Mouse (Mus musculus): Measurements from ENCODE around the gene Zbtb3. TPM values are rescaled to one million over a fixed set of nuclear protein-coding genes. Genes with fewer than 3 reads are reported as not detected.

Gene Zbtb3
- 0.73 and 1.7 TPM in 2 replicates for total RNA-seq (2014; fragmentation: Nextera tagmentation)
- total RNA-seq (2017), result 2.7 and 3.2 TPM in 2 replicates
- 1.7 and 1.8 TPM in 2 replicates for polyA plus RNA-seq (2012)

- Histone ChIP-seq H3K4me1 (ENCODE audit: insufficient read depth, low read depth, low read length) (peaks cover 53% of the 10 kb centered on the region), H3K27me3 (ENCODE audit: insufficient read depth, low read length) (no peaks in the 10 kb centered on the region), H3K4me3 (ENCODE audit: low read depth, low read length) (peak within 1 kb of the TSS; percentile 74), H3K36me3 (replicated peaks) (peaks cover 41% of the 10 kb centered on the region), H3K9me3 (replicated peaks) (no peaks in the 10 kb centered on the region)
- DNase-seq (ENCODE audit: low spot score) (peak; percentile 88), ATAC-seq (ENCODE audit: extremely low read depth, insufficient number of reproducible peaks, low FRiP score, poor library complexity, severe bottlenecking) (peak; percentile 95)
- TF ChIP-seq POLR2AphosphoS5 (IDR thresholded peaks at IDR 0.05; ENCODE audit: insufficient replicate concordance, low read depth, low read length) (no peak), TAL1 (conservative IDR thresholded peaks at IDR 0.05; ENCODE audit: low read depth, low read length) (no peak)
These were observed at the start of gene Zbtb3 for GRCm38 (mm10) chr19:8802130-8802821. Gene Zbtb3 (plus strand): TSS chr19:8802555.

GRCm38 (mm10) chr19:8755652-8756051, 46.7 kb upstream of the Zbtb3 start:
- Histone ChIP-seq H3K9me3 (replicated peaks) (no peaks in the 10 kb centered on the region), H3K4me1 (ENCODE audit: insufficient read depth, low read depth, low read length) (peaks cover 35% of the 10 kb centered on the region), H3K4me3 (ENCODE audit: low read depth, low read length) (peak overlapping the region; percentile 39; the same call in 1 of the 2 replicates), H3K27me3 (ENCODE audit: insufficient read depth, low read length) (no peaks in the 10 kb centered on the region), H3K36me3 (replicated peaks) (peaks cover 48% of the 10 kb centered on the region)
- ATAC-seq (ENCODE audit: extremely low read depth, insufficient number of reproducible peaks, low FRiP score, poor library complexity, severe bottlenecking), result no peak
- no peak for DNase-seq (ENCODE audit: low spot score)
- TF ChIP-seq GATA2 (IDR thresholded peaks at IDR 0.05; ENCODE audit: borderline replicate concordance, low read depth, low read length) (no peak), CTCF (IDR thresholded peaks at IDR 0.05; ENCODE audit: low read depth, low read length) (no peak), POLR2AphosphoS5 (IDR thresholded peaks at IDR 0.05; ENCODE audit: insufficient replicate concordance, low read depth, low read length) (no peak), TAL1 (conservative IDR thresholded peaks at IDR 0.05; ENCODE audit: low read depth, low read length) (no peak), GATA1 (IDR thresholded peaks at IDR 0.05; ENCODE audit: borderline replicate concordance, low read length) (no peak)

GRCm38 (mm10) chr19:8756635-8757387, 45.5 kb upstream of the Zbtb3 start, which contains the start of gene Nxf1:
Gene Nxf1 (plus strand): TSS chr19:8757073.
- DNase-seq (ENCODE audit: low spot score) (peak; percentile 92), ATAC-seq (ENCODE audit: extremely low read depth, insufficient number of reproducible peaks, low FRiP score, poor library complexity, severe bottlenecking) (peak; percentile 64)
- Histone ChIP-seq H3K36me3 (replicated peaks) (peaks cover 48% of the 10 kb centered on the region), H3K9me3 (replicated peaks) (no peaks in the 10 kb centered on the region), H3K4me1 (ENCODE audit: insufficient read depth, low read depth, low read length) (peaks cover 43% of the 10 kb centered on the region), H3K27me3 (ENCODE audit: insufficient read depth, low read length) (no peaks in the 10 kb centered on the region), H3K4me3 (ENCODE audit: low read depth, low read length) (peak within 1 kb of the TSS; percentile 78)
- TF ChIP-seq GATA2 (IDR thresholded peaks at IDR 0.05; ENCODE audit: borderline replicate concordance, low read depth, low read length) (no peak), POLR2AphosphoS5 (IDR thresholded peaks at IDR 0.05; ENCODE audit: insufficient replicate concordance, low read depth, low read length) (no peak), GATA1 (IDR thresholded peaks at IDR 0.05; ENCODE audit: borderline replicate concordance, low read length) (no peak), TAL1 (conservative IDR thresholded peaks at IDR 0.05; ENCODE audit: low read depth, low read length) (no peak), CTCF (IDR thresholded peaks at IDR 0.05; ENCODE audit: low read depth, low read length) (no peak)

GRCm38 (mm10) chr19:8757471-8757998, 44.8 kb upstream of the Zbtb3 start:
- no peak for DNase-seq (ENCODE audit: low spot score)
- no peak for ATAC-seq (ENCODE audit: extremely low read depth, insufficient number of reproducible peaks, low FRiP score, poor library complexity, severe bottlenecking)

GRCm38 (mm10) chr19:8758899-8759298, 43.5 kb upstream of the Zbtb3 start:
- H3K9me3 ChIP-seq (replicated peaks), result no peaks in the 10 kb centered on the region
- peak overlapping the region; percentile 78; the same call in 1 of the 2 replicates for H3K4me3 ChIP-seq (ENCODE audit: low read depth, low read length)
- no peaks in the 10 kb centered on the region for H3K27me3 ChIP-seq (ENCODE audit: insufficient read depth, low read length)
- peaks cover 43% of the 10 kb centered on the region for H3K4me1 ChIP-seq (ENCODE audit: insufficient read depth, low read depth, low read length)
- ATAC-seq (ENCODE audit: extremely low read depth, insufficient number of reproducible peaks, low FRiP score, poor library complexity, severe bottlenecking) (no peak), DNase-seq (ENCODE audit: low spot score) (peak; percentile 44)
- no peak for TF ChIP-seq GATA1 (IDR thresholded peaks at IDR 0.05; ENCODE audit: borderline replicate concordance, low read length)
- TF ChIP-seq TAL1 (conservative IDR thresholded peaks at IDR 0.05; ENCODE audit: low read depth, low read length), result peak; percentile 63
- no peak for TF ChIP-seq POLR2AphosphoS5 (IDR thresholded peaks at IDR 0.05; ENCODE audit: insufficient replicate concordance, low read depth, low read length)
- TF ChIP-seq CTCF (IDR thresholded peaks at IDR 0.05; ENCODE audit: low read depth, low read length), result no peak
- no peak for TF ChIP-seq GATA2 (IDR thresholded peaks at IDR 0.05; ENCODE audit: borderline replicate concordance, low read depth, low read length)
- H3K36me3 ChIP-seq (replicated peaks), result peaks cover 50% of the 10 kb centered on the region

More at GRCm38 (mm10) chr19:8757471-8757998, 44.8 kb upstream of the Zbtb3 start:
- TF ChIP-seq TAL1 (conservative IDR thresholded peaks at IDR 0.05; ENCODE audit: low read depth, low read length), result no peak
- TF ChIP-seq POLR2AphosphoS5 (IDR thresholded peaks at IDR 0.05; ENCODE audit: insufficient replicate concordance, low read depth, low read length), result no peak; the same call in 1 of the 2 replicates
- no peak for TF ChIP-seq GATA1 (IDR thresholded peaks at IDR 0.05; ENCODE audit: borderline replicate concordance, low read length)
- Histone ChIP-seq H3K27me3 (ENCODE audit: insufficient read depth, low read length) (no peaks in the 10 kb centered on the region), H3K36me3 (replicated peaks) (peaks cover 49% of the 10 kb centered on the region), H3K4me3 (ENCODE audit: low read depth, low read length) (peak overlapping the region; percentile 78), H3K9me3 (replicated peaks) (no peaks in the 10 kb centered on the region), H3K4me1 (ENCODE audit: insufficient read depth, low read depth, low read length) (peaks cover 43% of the 10 kb centered on the region)

- no peak overlapping the region for H3K4me3 ChIP-seq (ENCODE audit: low read depth, low read length)
- no peak for TF ChIP-seq GATA2 (IDR thresholded peaks at IDR 0.05; ENCODE audit: borderline replicate concordance, low read depth, low read length)
- TF ChIP-seq TAL1 (conservative IDR thresholded peaks at IDR 0.05; ENCODE audit: low read depth, low read length), result no peak
- TF ChIP-seq GATA1 (IDR thresholded peaks at IDR 0.05; ENCODE audit: borderline replicate concordance, low read length), result no peak
- no peak for TF ChIP-seq CTCF (IDR thresholded peaks at IDR 0.05; ENCODE audit: low read depth, low read length)
- no peak for TF ChIP-seq POLR2AphosphoS5 (IDR thresholded peaks at IDR 0.05; ENCODE audit: insufficient replicate concordance, low read depth, low read length)
- no peak for DNase-seq (ENCODE audit: low spot score)
- H3K4me1 ChIP-seq (ENCODE audit: insufficient read depth, low read depth, low read length), result peaks cover 32% of the 10 kb centered on the region
- ATAC-seq (ENCODE audit: extremely low read depth, insufficient number of reproducible peaks, low FRiP score, poor library complexity, severe bottlenecking), result no peak
- peaks cover 15% of the 10 kb centered on the region for H3K9me3 ChIP-seq (replicated peaks)
- peaks cover 52% of the 10 kb centered on the region for H3K36me3 ChIP-seq (replicated peaks)
- no peaks in the 10 kb centered on the region for H3K27me3 ChIP-seq (ENCODE audit: insufficient read depth, low read length)
These were observed 41.6 kb upstream of the Zbtb3 start for GRCm38 (mm10) chr19:8760757-8761156.

Measured in G1E (cell line).